In the genomic region with DNA sequence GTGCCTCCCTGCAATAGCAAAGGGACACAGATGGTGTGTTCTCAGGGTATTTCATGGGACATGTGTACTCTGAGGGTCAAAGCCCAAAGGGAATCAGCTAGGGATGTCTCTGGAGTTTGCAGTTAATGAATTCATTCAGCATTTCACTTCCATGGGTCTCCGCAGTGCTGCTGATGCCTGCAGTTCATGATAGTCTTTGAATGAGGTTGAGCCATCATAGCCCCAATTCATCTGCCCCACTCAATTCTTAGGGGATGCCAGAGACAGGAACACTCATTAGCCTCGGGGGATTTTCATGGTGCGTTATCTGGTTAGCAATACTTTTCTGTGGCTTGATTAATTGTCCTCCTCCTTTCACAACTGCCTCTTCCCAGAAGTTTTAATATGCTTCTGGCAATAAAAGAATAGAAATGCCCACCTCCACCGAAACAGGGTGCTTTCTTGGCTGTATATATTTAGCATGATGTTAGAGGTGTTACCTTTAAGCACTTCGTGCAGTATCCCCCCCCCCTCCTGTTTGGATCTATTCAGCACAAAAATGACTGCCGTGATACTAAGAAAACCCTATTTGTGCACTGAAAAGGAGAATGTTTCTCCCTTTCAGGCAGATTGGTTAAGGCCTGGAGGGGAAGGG, we compare ENCODE assay signal across 14 mouse cellular contexts.
DNase-seq lines count a peak whose midpoint lies in the region; ATAC-seq lines count a peak whose summit lies in the region.
"Had no signal": no experiment of that assay in that cellular context is flagged by ENCODE, and none has a peak within 500 bp of the region (broad histone marks: within the 10 kb centered on the region; RNA-seq: fewer than 3 reads in every experiment).

No protein-coding gene starts in this region.

- no peaks in the 10 kb centered on the region for H3K36me3 ChIP-seq in embryonic facial prominence, embryonic 15.5 days
- no peaks in the 10 kb centered on the region for H3K36me3 ChIP-seq in hindbrain, embryonic 15.5 days
- H3K36me3 ChIP-seq in neural tube, embryonic 12.5 days: no peaks in the 10 kb centered on the region
- H3K36me3 ChIP-seq: heart, embryonic 13.5 days had no signal

- DNase-seq in heart, postnatal 14 days: no peak
- no peak for DNase-seq in lung, adult 18-20 months
- no peak for DNase-seq in gastrocnemius, adult 18-20 months (ENCODE audit: low spot score)
- DNase-seq: cerebellum, adult 8-10 months; liver, postnatal 0 days; right cerebral cortex, postnatal 14 days; thymus, postnatal 4 days had no signal

- H3K27me3 ChIP-seq in embryonic facial prominence, embryonic 15.5 days: no peaks in the 10 kb centered on the region
- no peaks in the 10 kb centered on the region for H3K27me3 ChIP-seq in hindbrain, embryonic 15.5 days
- no peaks in the 10 kb centered on the region for H3K27me3 ChIP-seq in neural tube, embryonic 12.5 days (replicated peaks)
- H3K27me3 ChIP-seq: heart, embryonic 13.5 days had no signal

- no peak overlapping the region for H3K9ac ChIP-seq in embryonic facial prominence, embryonic 15.5 days
- no peak overlapping the region for H3K9ac ChIP-seq in hindbrain, embryonic 15.5 days
- H3K9ac ChIP-seq in neural tube, embryonic 12.5 days: no peak overlapping the region
- H3K9ac ChIP-seq: heart, embryonic 13.5 days; liver, postnatal 0 days had no signal

- H3K4me1 ChIP-seq in brown adipose tissue, adult 24 weeks (ENCODE audit: control insufficient read depth, insufficient read depth, insufficient read length, low read length): no peaks in the 10 kb centered on the region
- no peaks in the 10 kb centered on the region for H3K4me1 ChIP-seq in embryonic facial prominence, embryonic 15.5 days
- no peaks in the 10 kb centered on the region for H3K4me1 ChIP-seq in hindbrain, embryonic 15.5 days (replicated peaks)
- no peaks in the 10 kb centered on the region for H3K4me1 ChIP-seq in neural tube, embryonic 12.5 days
- H3K4me1 ChIP-seq: heart, embryonic 13.5 days had no signal

- ATAC-seq in embryonic facial prominence, embryonic 15.5 days (ENCODE audit: insufficient number of reproducible peaks, low FRiP score, low TSS enrichment, low read depth): no peak
- ATAC-seq in hindbrain, embryonic 15.5 days (ENCODE audit: low FRiP score, low read depth): no peak
- ATAC-seq in neural tube, embryonic 12.5 days (ENCODE audit: low FRiP score, low read depth): peak; percentile 77
- ATAC-seq: intestine, postnatal 0 days; liver, postnatal 0 days had no signal

- peak overlapping the region; percentile 42 for H3K4me3 ChIP-seq in brown adipose tissue, adult 24 weeks (ENCODE audit: insufficient read depth, low read depth, low read length)
- no peak overlapping the region for H3K4me3 ChIP-seq in embryonic facial prominence, embryonic 15.5 days (replicated peaks)
- H3K4me3 ChIP-seq in hindbrain, embryonic 15.5 days: no peak overlapping the region; the same call in 1 of the 2 replicates
- H3K4me3 ChIP-seq in neural tube, embryonic 12.5 days: no peak overlapping the region
- H3K4me3 ChIP-seq: erythroblast, embryonic 14.5 days; heart, embryonic 13.5 days had no signal

- intact Hi-C loops in heart, postnatal 14 days (cut with DNase I): loop anchor here (5.0 kb wide), 2 partner anchors 282 to 602 kb away; no protein-coding TSS in a partner anchor

- H3K27ac ChIP-seq in brown adipose tissue, adult 24 weeks (replicated peaks; ENCODE audit: low read depth, low read length): no peak overlapping the region
- peak overlapping the region; percentile 3; the same call in 1 of the 2 replicates for H3K27ac ChIP-seq in embryonic facial prominence, embryonic 15.5 days (replicated peaks)
- no peak overlapping the region for H3K27ac ChIP-seq in hindbrain, embryonic 15.5 days (replicated peaks)
- no peak overlapping the region for H3K27ac ChIP-seq in neural tube, embryonic 12.5 days
- H3K27ac ChIP-seq: heart, embryonic 13.5 days had no signal

- no peak overlapping the region for H3K4me2 ChIP-seq in embryonic facial prominence, embryonic 15.5 days (replicated peaks)
- peak overlapping the region; percentile 45 for H3K4me2 ChIP-seq in hindbrain, embryonic 15.5 days
- H3K4me2 ChIP-seq in neural tube, embryonic 12.5 days (replicated peaks): peak overlapping the region; percentile 44; the same call in 1 of the 2 replicates
- H3K4me2 ChIP-seq: heart, embryonic 13.5 days had no signal

- WGBS in embryonic facial prominence, embryonic 15.5 days: 48% methylated on average over 6 of the region's 6 CpGs
- WGBS in hindbrain, embryonic 15.5 days: 30% methylated on average over 6 of the region's 6 CpGs
- WGBS in neural tube, embryonic 12.5 days: 18% methylated on average over 6 of the region's 6 CpGs

- no peaks in the 10 kb centered on the region for H3K9me3 ChIP-seq in embryonic facial prominence, embryonic 15.5 days (replicated peaks)
- no peaks in the 10 kb centered on the region for H3K9me3 ChIP-seq in hindbrain, embryonic 15.5 days
- no peaks in the 10 kb centered on the region for H3K9me3 ChIP-seq in neural tube, embryonic 12.5 days
- H3K9me3 ChIP-seq: heart, embryonic 13.5 days had no signal
